Mouse (Mus musculus) liver, postnatal 0 days (tissue): ENCODE measurements at regions not wholly inside any gene's neighbourhood (a gene's known extent, or its start where the extent isn't known, plus 50 kb on each side); places are given as distances from the start of the nearest gene placed in this dataset.

ENCODE experiments used
- ATAC-seq: fragments of 200-750 bp; cut with Nextera tagmentation; 2 replicates; pipeline ENCODE4 v1.8.0; 2017; ENCODE audit warnings: mild to moderate bottlenecking, moderate library complexity
- DNase-seq: peaks from one replicate; pipeline ENCODE4 v3.0.0-alpha.2; 2016
- H3K27ac ChIP-seq: fragments of 300-500 bp; sonication (generic); 2 replicates; pipeline ENCODE4 v1.5.1; 2014; ENCODE audit warnings: antibody characterized with exemption, moderate library complexity, mild to moderate bottlenecking, low read depth
- H3K27me3 ChIP-seq: fragments of 300-500 bp; sonication (generic); 2 replicates; pipeline ENCODE4 v1.6.1; 2014; ENCODE audit warnings: low read length, control low read depth, mixed read lengths; ENCODE audit not compliant: insufficient read depth
- H3K36me3 ChIP-seq: fragments of 300-500 bp; sonication (generic); replicated peaks from 2 replicates; pipeline ENCODE4 v1.6.1; 2014; ENCODE audit warnings: mild to moderate bottlenecking, control low read depth, low read length, moderate library complexity, mixed read lengths; ENCODE audit not compliant: insufficient read depth
- H3K4me1 ChIP-seq: fragments of 300-500 bp; sonication (generic); 2 replicates; pipeline ENCODE4 v1.6.1; 2014; ENCODE audit warnings: antibody characterized with exemption, mild to moderate bottlenecking, control low read depth; ENCODE audit not compliant: insufficient read depth
- H3K4me2 ChIP-seq: fragments of 300-500 bp; sonication (generic); 2 replicates; pipeline ENCODE4 v1.6.1; 2014; ENCODE audit warnings: low read depth, mild to moderate bottlenecking, low read length, moderate library complexity, mixed read lengths
- H3K4me3 ChIP-seq: fragments of 300-500 bp; sonication (generic); 2 replicates; pipeline ENCODE4 v1.5.1; 2014; ENCODE audit warnings: low read depth, low read length
- H3K9ac ChIP-seq: fragments of 300-500 bp; sonication (generic); replicated peaks from 2 replicates; pipeline ENCODE4 v1.6.1; 2014; ENCODE audit warnings: mild to moderate bottlenecking, moderate library complexity
- H3K9me3 ChIP-seq: fragments of 300-500 bp; sonication (generic); 2 replicates; pipeline ENCODE4 v1.6.1; 2016; ENCODE audit warnings: mild to moderate bottlenecking, control low read depth, low read length, mixed read lengths
- CTCF ChIP-seq: sonication (generic); IDR thresholded peaks from 2 replicates; pipeline ENCODE4 v1.5.1; 2016; ENCODE audit warnings: antibody characterized with exemption, low read depth
- EP300 ChIP-seq: IDR thresholded peaks from 2 replicates; pipeline ENCODE4 v1.6.1; 2016; ENCODE audit warnings: antibody characterized with exemption, low read depth, mild to moderate bottlenecking
- WGBS: fragments of 180-500 bp; shearing (Covaris S2); extraction: QIAGEN DNeasy Blood & Tissue Kit; methylation state at CpG from one replicate; pipeline ENCODE4 v1.1.7; 2014; ENCODE audit not compliant: insufficient replicate concordance; 5-methylcytosine and 5-hydroxymethylcytosine counted together

DNA sequence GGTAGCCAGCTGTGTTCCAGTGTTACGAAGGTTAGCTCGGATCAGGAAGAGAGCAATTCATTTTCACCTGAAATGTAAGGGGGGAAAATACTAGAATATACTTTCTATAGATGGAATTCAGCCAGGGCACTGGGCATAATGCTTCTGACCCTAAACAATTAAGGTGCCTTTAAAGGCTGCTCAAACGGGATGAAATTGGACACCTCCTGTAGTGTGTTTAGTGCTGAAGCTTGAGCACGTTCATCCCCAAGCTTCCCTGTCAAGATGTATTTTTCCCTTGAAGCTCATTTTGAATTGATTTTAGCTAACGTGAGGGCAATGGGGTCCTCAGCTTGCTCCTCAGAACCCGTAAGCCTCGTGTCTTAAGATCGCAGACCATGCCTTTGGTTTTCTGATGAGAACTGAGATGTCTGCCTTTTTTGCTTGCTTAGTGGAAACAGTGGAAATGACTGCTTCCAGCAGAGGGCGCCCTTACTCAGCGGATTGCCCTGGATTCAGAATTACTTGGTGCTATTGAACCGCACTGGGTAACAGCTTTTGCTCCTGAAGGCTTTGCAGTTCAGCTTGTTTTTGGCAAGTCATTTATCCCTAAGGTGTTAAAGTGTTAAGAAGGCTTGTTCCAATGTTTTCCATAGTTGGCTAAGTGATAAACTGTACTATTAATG is 74.6 kb upstream of the Fermt1 start:
- WGBS = 24% methylated on average over 11 of the region's 11 CpGs
- Histone ChIP-seq H3K4me2 (no peak overlapping the region), H3K9ac (no peak overlapping the region), H3K27ac (no peak overlapping the region), H3K4me1 (no peaks in the 10 kb centered on the region), H3K9me3 (no peaks in the 10 kb centered on the region), H3K27me3 (no peaks in the 10 kb centered on the region), H3K36me3 (no peaks in the 10 kb centered on the region), H3K4me3 (no peak overlapping the region)
- TF ChIP-seq EP300 = no peak
- TF ChIP-seq CTCF = peak; percentile 84
- ATAC-seq = no peak
- DNase-seq = peak; percentile 77

DNA sequence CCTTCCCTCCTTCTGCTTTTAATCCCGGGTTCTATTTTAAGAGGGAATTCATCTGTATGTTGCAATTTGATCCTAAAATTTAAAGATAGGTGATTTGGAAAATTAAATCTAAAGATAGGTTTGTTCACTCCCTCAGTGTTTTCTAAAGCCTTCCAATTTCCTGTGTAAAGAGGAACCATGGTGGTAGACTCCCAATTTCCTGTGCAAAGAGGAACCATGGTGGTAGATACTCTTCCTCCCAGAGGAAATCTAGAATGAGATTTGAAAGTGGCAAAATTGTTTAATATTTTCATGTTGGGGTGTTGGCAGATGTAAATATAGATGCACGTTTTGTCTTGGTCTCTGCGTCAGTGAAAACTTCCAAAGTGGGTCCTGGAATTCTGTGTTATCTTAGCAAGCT is 75.5 kb upstream of the Fermt1 start:
- Histone ChIP-seq H3K27ac (no peak overlapping the region), H3K9me3 (no peaks in the 10 kb centered on the region), H3K9ac (no peak overlapping the region), H3K4me1 (no peaks in the 10 kb centered on the region), H3K4me2 (0 out of 2 replicates have a peak overlapping the region, but pooled peaks have one; percentile 18), H3K36me3 (no peaks in the 10 kb centered on the region), H3K4me3 (no peak overlapping the region), H3K27me3 (no peaks in the 10 kb centered on the region)
- ATAC-seq (no peak), DNase-seq (no peak)
- TF ChIP-seq EP300 = no peak
- no peak for TF ChIP-seq CTCF
- 54% methylated on average over 3 of the region's 3 CpGs for WGBS

GRCm38 (mm10) chr2:133027038-133027437 is 81.3 kb upstream of the Fermt1 start:
- no peak overlapping the region for H3K4me3 ChIP-seq
- H3K27me3 ChIP-seq = no peaks in the 10 kb centered on the region
- no peaks in the 10 kb centered on the region for H3K36me3 ChIP-seq
- no peaks in the 10 kb centered on the region for H3K4me1 ChIP-seq
- 83% methylated on average over 2 of the region's 2 CpGs for WGBS
- H3K9ac ChIP-seq = no peak overlapping the region
- H3K9me3 ChIP-seq = no peaks in the 10 kb centered on the region
- no peak overlapping the region for H3K4me2 ChIP-seq
- H3K27ac ChIP-seq = no peak overlapping the region
- DNase-seq (no peak), ATAC-seq (no peak)
- TF ChIP-seq CTCF (no peak), EP300 (no peak)

GRCm38 (mm10) chr2:133035421-133035820 is 89.7 kb upstream of the Fermt1 start:
- Histone ChIP-seq H3K9ac (no peak overlapping the region), H3K27me3 (no peaks in the 10 kb centered on the region), H3K27ac (no peak overlapping the region), H3K4me2 (no peak overlapping the region), H3K4me1 (no peaks in the 10 kb centered on the region), H3K36me3 (no peaks in the 10 kb centered on the region), H3K4me3 (no peak overlapping the region), H3K9me3 (no peaks in the 10 kb centered on the region)
- WGBS = 72% methylated on average over 3 of the region's 3 CpGs
- ATAC-seq = no peak
- TF ChIP-seq EP300 (no peak), CTCF (no peak)
- DNase-seq = no peak

- H3K36me3 ChIP-seq = no peaks in the 10 kb centered on the region
- 0 out of 2 replicates have a peak, but pooled peaks have one; percentile 7 for TF ChIP-seq CTCF
- TF ChIP-seq EP300 = no peak
- 86% methylated on average over 1 of the region's 1 CpGs for WGBS
Observed at GRCm38 (mm10) chr2:133040708-133041107, 95.0 kb upstream of the Fermt1 start.

DNA sequence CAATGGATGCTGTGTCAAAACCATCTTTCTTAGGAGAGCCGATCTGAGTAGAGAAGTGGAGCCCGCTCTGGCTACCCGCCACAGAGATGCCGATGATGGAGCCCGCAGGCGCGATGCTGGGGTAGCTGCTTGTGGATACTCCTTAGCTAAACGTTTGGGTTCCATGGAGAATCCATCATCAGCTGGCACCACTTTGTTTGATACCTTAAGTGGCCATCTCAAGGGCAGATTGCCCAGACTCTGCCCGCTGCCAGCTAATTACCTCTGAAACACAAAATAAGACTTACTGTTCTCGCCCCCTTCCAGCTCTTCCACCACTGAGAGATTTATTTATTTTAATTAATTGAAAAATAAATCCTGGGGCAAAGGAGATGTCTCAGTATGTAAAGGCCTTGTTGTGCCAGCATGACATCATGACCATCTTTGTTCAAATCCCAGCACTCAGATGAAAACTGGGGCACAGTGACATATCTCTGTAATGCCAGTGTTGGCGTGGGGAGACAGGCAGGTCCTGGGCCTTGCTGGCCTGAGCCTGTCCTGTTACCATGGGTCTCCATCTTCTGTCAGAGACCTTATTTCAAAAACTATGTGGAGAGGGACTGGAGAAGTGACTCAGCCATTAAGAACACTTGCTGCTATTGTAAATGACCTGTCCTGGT is 132.1 kb upstream of the Fermt1 start:
- Histone ChIP-seq H3K27me3 (no peaks in the 10 kb centered on the region), H3K9ac (no peak overlapping the region), H3K4me2 (no peak overlapping the region), H3K4me1 (no peaks in the 10 kb centered on the region), H3K27ac (no peak overlapping the region), H3K9me3 (no peaks in the 10 kb centered on the region), H3K36me3 (no peaks in the 10 kb centered on the region), H3K4me3 (no peak overlapping the region)
- ATAC-seq = no peak
- no peak for DNase-seq
- TF ChIP-seq CTCF (no peak), EP300 (no peak)
- 83% methylated on average over 11 of the region's 11 CpGs for WGBS

More at GRCm38 (mm10) chr2:133040708-133041107, 95.0 kb upstream of the Fermt1 start:
- Histone ChIP-seq H3K4me2 (no peak overlapping the region), H3K4me1 (no peaks in the 10 kb centered on the region), H3K9me3 (no peaks in the 10 kb centered on the region), H3K27ac (no peak overlapping the region), H3K9ac (no peak overlapping the region), H3K27me3 (no peaks in the 10 kb centered on the region), H3K4me3 (no peak overlapping the region)
- ATAC-seq (no peak), DNase-seq (no peak)
